Mouse (Mus musculus) cerebellum, adult 2 months (tissue): ENCODE results near the gene Nlrp3.

Experiments used
- CTCF ChIP-seq: fragments of 200-500 bp; IDR thresholded peaks from 2 replicates; pipeline ENCODE4 v1.5.1; 2011; ENCODE audit warnings: low read depth, mild to moderate bottlenecking, control low read depth, low read length, moderate library complexity, borderline replicate concordance; ENCODE audit not compliant: insufficient read depth
- POLR2A ChIP-seq: fragments of 200-500 bp; IDR thresholded peaks from 2 replicates; pipeline ENCODE4 v1.6.1; 2011; ENCODE audit warnings: low read length, control low read depth, borderline replicate concordance; ENCODE audit not compliant: insufficient read depth

GRCm38 (mm10) chr11:59596950-59597349 lies 55.6 kb downstream of the Nlrp3 start:
- TF ChIP-seq CTCF (no peak), POLR2A (no peak)
